ENCODE assay signal across 9 mouse cellular contexts in the genomic region with DNA sequence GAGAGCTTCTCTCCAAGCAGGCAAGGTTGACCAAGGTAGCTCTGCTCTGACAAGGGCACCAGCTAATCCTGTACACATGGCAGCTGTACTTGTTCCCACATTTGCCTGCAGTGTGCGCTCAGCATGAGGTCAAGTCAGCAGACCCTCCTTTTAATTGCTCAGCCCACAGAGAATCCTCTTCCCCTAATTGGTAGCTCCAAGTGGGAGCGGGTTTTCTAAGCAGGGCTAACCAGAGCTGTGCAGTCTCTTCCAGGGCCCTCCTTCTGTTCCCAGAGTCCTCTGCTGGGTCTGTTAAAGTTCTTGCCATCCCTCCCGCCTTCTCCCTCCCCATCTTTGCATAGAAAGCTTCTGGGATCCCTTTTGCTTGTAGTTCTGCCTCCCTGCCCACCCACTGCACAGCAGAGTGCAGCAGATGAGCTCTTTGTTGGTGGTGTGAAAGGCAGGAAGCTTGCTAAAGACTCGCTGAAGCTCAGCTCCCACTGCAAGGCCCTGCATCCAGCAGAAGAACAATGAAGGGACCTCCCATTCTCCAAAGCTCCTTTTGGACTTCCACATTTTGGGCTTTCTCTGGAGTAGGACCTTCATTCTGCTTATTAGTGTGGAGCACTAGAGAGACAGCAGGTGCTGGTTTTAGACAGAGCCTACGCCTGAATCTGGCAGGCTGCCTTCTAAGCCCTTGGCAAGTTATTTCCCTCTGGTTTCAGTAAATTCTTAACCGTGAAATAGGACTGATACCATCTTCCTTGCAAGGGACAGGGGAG.
DNase-seq lines count a peak whose midpoint lies in the region; ATAC-seq and TF ChIP-seq lines count a peak whose summit lies in the region.
"Had no signal": no experiment of that assay in that cellular context is flagged by ENCODE, and none has a peak within 500 bp of the region (broad histone marks: within the 10 kb centered on the region; RNA-seq: fewer than 3 reads in every experiment).

No protein-coding gene starts in this region.

- peak overlapping the region; percentile 29; the same call in 1 of the 2 replicates for H3K9ac ChIP-seq in forebrain, embryonic 16.5 days (replicated peaks; ENCODE audit: low read depth, low read length)
- H3K9ac ChIP-seq: lung, embryonic 14.5 days had no signal

- no peak for DNase-seq in gastrocnemius, adult 2 months
- DNase-seq in gastrocnemius, postnatal 25 days = no peak
- peak; percentile 12 for DNase-seq in cerebellum, adult 11-12 months
- peak; percentile 62 to 76 for DNase-seq in left cerebral cortex, adult 9 months (ENCODE audit: low spot score in 2 of 2)
- peak; percentile 69 to 78 for DNase-seq in right cerebral cortex, adult 2 months (ENCODE audit: low spot score in 2 of 2)
- DNase-seq in lung, adult 2 months = no peak
- DNase-seq: lung, embryonic 14.5 days had no signal

- peaks cover 14% of the 10 kb centered on the region for H3K4me1 ChIP-seq in forebrain, embryonic 16.5 days (replicated peaks; ENCODE audit: control insufficient read depth, insufficient read depth, low read length)
- H3K4me1 ChIP-seq in lung, adult 2 months (ENCODE audit: control insufficient read depth, insufficient read depth, low read length) = no peaks in the 10 kb centered on the region; the same call in 1 of the 2 replicates

- no peak for TF ChIP-seq CTCF in gastrocnemius, adult 2 months (IDR thresholded peaks at IDR 0.05)
- no peak for TF ChIP-seq CTCF in lung, adult 2 months (IDR thresholded peaks at IDR 0.05; ENCODE audit: insufficient read depth, low read length)

- peak overlapping the region; percentile 28; the same call in 1 of the 2 replicates for H3K27ac ChIP-seq in gastrocnemius, adult 2 months
- peak overlapping the region; percentile 55 for H3K27ac ChIP-seq in forebrain, embryonic 16.5 days (ENCODE audit: low read length)

- 7% methylated on average over 6 of the region's 6 CpGs for WGBS in forebrain, embryonic 16.5 days
- WGBS in lung, adult 2 months = 57% methylated on average over 6 of the region's 6 CpGs

- no peaks in the 10 kb centered on the region for H3K27me3 ChIP-seq in forebrain, embryonic 16.5 days (replicated peaks; ENCODE audit: control insufficient read depth, insufficient read depth, low read length)

- peak; percentile 81 for ATAC-seq in forebrain, embryonic 16.5 days
- ATAC-seq in granulocyte monocyte progenitor cell, adult 5-6 weeks (replicated peaks; ENCODE audit: poor library complexity, severe bottlenecking) = no peak

- intact Hi-C loops in gastrocnemius, adult 2 months (cut with DNase I) = no loop called here

- H3K9me3 ChIP-seq in forebrain, embryonic 16.5 days (ENCODE audit: control insufficient read depth, low read length) = no peaks in the 10 kb centered on the region

- H3K4me2 ChIP-seq in forebrain, embryonic 16.5 days (ENCODE audit: low read length) = no peak overlapping the region
- H3K4me2 ChIP-seq: lung, embryonic 14.5 days had no signal

- H3K36me3 ChIP-seq in forebrain, embryonic 16.5 days (ENCODE audit: control insufficient read depth, insufficient read depth) = no peaks in the 10 kb centered on the region

- TF ChIP-seq POLR2A in lung, adult 2 months (IDR thresholded peaks at IDR 0.05; ENCODE audit: borderline replicate concordance, extremely low read depth, low read depth, low read length) = no peak

- H3K4me3 ChIP-seq in gastrocnemius, adult 2 months = no peak overlapping the region
- no peak overlapping the region for H3K4me3 ChIP-seq in forebrain, embryonic 16.5 days (replicated peaks; ENCODE audit: low read length)
- no peak overlapping the region for H3K4me3 ChIP-seq in lung, adult 2 months (replicated peaks; ENCODE audit: extremely low read depth, low read depth, low read length)

Comparison
In these comparisons a context has a peak if more than half of its experiments do, and no peak if none do; other contexts are left out.
1. DNase-seq: peak in cerebellum, adult 11-12 months (single experiment), left cerebral cortex, adult 9 months (2 of 2) and right cerebral cortex, adult 2 months (2 of 2); none in gastrocnemius, adult 2 months (single experiment), gastrocnemius, postnatal 25 days (single experiment) and lung, adult 2 months (single experiment).